Mouse (Mus musculus) liver, postnatal 0 days (tissue): Measurements from ENCODE around the gene Bicc1. TPM values are rescaled to one million over a fixed set of nuclear protein-coding genes. Genes with fewer than 3 reads are reported as not detected.

Experiments used
- ATAC-seq: fragments of 200-750 bp; cut with Nextera tagmentation; 2 replicates; pipeline ENCODE4 v1.8.0; 2017; ENCODE audit warnings: mild to moderate bottlenecking, moderate library complexity
- DNase-seq: peaks from one replicate; pipeline ENCODE4 v3.0.0-alpha.2; 2016
- H3K27ac ChIP-seq: fragments of 300-500 bp; sonication (generic); 2 replicates; pipeline ENCODE4 v1.5.1; 2014; ENCODE audit warnings: antibody characterized with exemption, moderate library complexity, mild to moderate bottlenecking, low read depth
- H3K27me3 ChIP-seq: fragments of 300-500 bp; sonication (generic); 2 replicates; pipeline ENCODE4 v1.6.1; 2014; ENCODE audit warnings: low read length, control low read depth, mixed read lengths; ENCODE audit not compliant: insufficient read depth
- H3K36me3 ChIP-seq: fragments of 300-500 bp; sonication (generic); replicated peaks from 2 replicates; pipeline ENCODE4 v1.6.1; 2014; ENCODE audit warnings: mild to moderate bottlenecking, control low read depth, low read length, moderate library complexity, mixed read lengths; ENCODE audit not compliant: insufficient read depth
- H3K4me1 ChIP-seq: fragments of 300-500 bp; sonication (generic); 2 replicates; pipeline ENCODE4 v1.6.1; 2014; ENCODE audit warnings: antibody characterized with exemption, mild to moderate bottlenecking, control low read depth; ENCODE audit not compliant: insufficient read depth
- H3K4me2 ChIP-seq: fragments of 300-500 bp; sonication (generic); 2 replicates; pipeline ENCODE4 v1.6.1; 2014; ENCODE audit warnings: low read depth, mild to moderate bottlenecking, low read length, moderate library complexity, mixed read lengths
- H3K4me3 ChIP-seq: fragments of 300-500 bp; sonication (generic); 2 replicates; pipeline ENCODE4 v1.5.1; 2014; ENCODE audit warnings: low read depth, low read length
- H3K9ac ChIP-seq: fragments of 300-500 bp; sonication (generic); replicated peaks from 2 replicates; pipeline ENCODE4 v1.6.1; 2014; ENCODE audit warnings: mild to moderate bottlenecking, moderate library complexity
- H3K9me3 ChIP-seq: fragments of 300-500 bp; sonication (generic); 2 replicates; pipeline ENCODE4 v1.6.1; 2016; ENCODE audit warnings: mild to moderate bottlenecking, control low read depth, low read length, mixed read lengths
- CTCF ChIP-seq: sonication (generic); IDR thresholded peaks from 2 replicates; pipeline ENCODE4 v1.5.1; 2016; ENCODE audit warnings: antibody characterized with exemption, low read depth
- EP300 ChIP-seq: IDR thresholded peaks from 2 replicates; pipeline ENCODE4 v1.6.1; 2016; ENCODE audit warnings: antibody characterized with exemption, low read depth, mild to moderate bottlenecking
- WGBS: fragments of 180-500 bp; shearing (Covaris S2); extraction: QIAGEN DNeasy Blood & Tissue Kit; methylation state at CpG from one replicate; pipeline ENCODE4 v1.1.7; 2014; ENCODE audit not compliant: insufficient replicate concordance; 5-methylcytosine and 5-hydroxymethylcytosine counted together
- polyA plus RNA-seq: library from polyadenylated mRNA; unstranded; fragments of >200 nt; fragmentation: Nextera tagmentation; extraction: Ambion mirVana; gene quantifications from 2 replicates; pipeline ENCODE4 v1.2.1, GENCODE M21; 2015

Bicc1 gene
- polyA plus RNA-seq, 1 experiment from 2014 or later: 3.0 TPM

DNA sequence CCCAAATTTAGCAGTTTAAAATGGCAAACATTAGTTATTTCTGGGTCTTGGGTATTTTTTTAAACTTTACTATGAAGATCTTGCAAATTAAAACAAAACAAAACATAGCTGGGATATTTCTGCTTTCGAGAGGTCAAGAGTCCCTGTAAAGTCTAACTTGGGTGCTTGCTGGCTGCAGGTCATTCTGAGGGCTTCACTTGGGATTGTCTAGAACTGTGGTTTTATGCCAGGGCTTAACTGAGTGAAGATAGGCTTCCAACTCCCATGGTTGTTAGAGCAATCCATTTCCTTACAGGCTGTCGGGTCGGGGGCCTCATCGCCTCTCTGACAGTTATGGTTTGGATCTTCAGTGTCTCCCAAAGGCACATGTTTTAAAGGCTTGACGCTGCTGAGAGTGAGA, 11.3 kb upstream of the Bicc1 start:
- TF ChIP-seq CTCF (no peak), EP300 (no peak)
- H3K27ac ChIP-seq: no peak overlapping the region
- H3K27me3 ChIP-seq: no peaks in the 10 kb centered on the region
- no peaks in the 10 kb centered on the region for H3K9me3 ChIP-seq
- no peak overlapping the region for H3K9ac ChIP-seq
- no peaks in the 10 kb centered on the region for H3K36me3 ChIP-seq
- no peak overlapping the region for H3K4me3 ChIP-seq
- WGBS: 77% methylated on average over 5 of the region's 5 CpGs
- DNase-seq (no peak), ATAC-seq (no peak)
- no peaks in the 10 kb centered on the region for H3K4me1 ChIP-seq
- no peak overlapping the region for H3K4me2 ChIP-seq

- no peak overlapping the region for H3K27ac ChIP-seq
- H3K4me3 ChIP-seq: no peak overlapping the region
- DNase-seq (no peak), ATAC-seq (no peak)
- TF ChIP-seq CTCF: no peak
- TF ChIP-seq EP300: no peak
- no peak overlapping the region for H3K9ac ChIP-seq
- no peaks in the 10 kb centered on the region for H3K9me3 ChIP-seq
- 82% methylated on average over 10 of the region's 10 CpGs for WGBS
- H3K27me3 ChIP-seq: no peaks in the 10 kb centered on the region
- H3K4me2 ChIP-seq: no peak overlapping the region
- H3K4me1 ChIP-seq: no peaks in the 10 kb centered on the region
- no peaks in the 10 kb centered on the region for H3K36me3 ChIP-seq
Measured at GRCm38 (mm10) chr10:71169811-71170210, 10.3 kb upstream of the Bicc1 start.

- Histone ChIP-seq H3K4me2 (no peak overlapping the region), H3K9me3 (no peaks in the 10 kb centered on the region), H3K27ac (no peak overlapping the region), H3K36me3 (no peaks in the 10 kb centered on the region), H3K9ac (no peak overlapping the region), H3K27me3 (no peaks in the 10 kb centered on the region), H3K4me1 (no peaks in the 10 kb centered on the region), H3K4me3 (no peak overlapping the region)
- no peak for TF ChIP-seq CTCF
- no peak for TF ChIP-seq EP300
- WGBS: 56% methylated on average over 4 of the region's 4 CpGs
- ATAC-seq (no peak), DNase-seq (no peak)
Measured at GRCm38 (mm10) chr10:71169171-71169570, 9.7 kb upstream of the Bicc1 start.

GRCm38 (mm10) chr10:71160449-71160848, 949 bp upstream of the Bicc1 start:
- H3K4me2 ChIP-seq: no peak overlapping the region
- H3K4me1 ChIP-seq: no peaks in the 10 kb centered on the region
- 75% methylated on average over 12 of the region's 12 CpGs for WGBS
- H3K36me3 ChIP-seq: no peaks in the 10 kb centered on the region
- H3K4me3 ChIP-seq: no peak overlapping the region
- ATAC-seq (no peak), DNase-seq (no peak)
- peaks cover 25% of the 10 kb centered on the region for H3K27me3 ChIP-seq
- TF ChIP-seq CTCF (no peak), EP300 (no peak)
- H3K9me3 ChIP-seq: no peaks in the 10 kb centered on the region; the same call in 1 of the 2 replicates
- H3K27ac ChIP-seq: no peak overlapping the region
- no peak overlapping the region for H3K9ac ChIP-seq

DNA sequence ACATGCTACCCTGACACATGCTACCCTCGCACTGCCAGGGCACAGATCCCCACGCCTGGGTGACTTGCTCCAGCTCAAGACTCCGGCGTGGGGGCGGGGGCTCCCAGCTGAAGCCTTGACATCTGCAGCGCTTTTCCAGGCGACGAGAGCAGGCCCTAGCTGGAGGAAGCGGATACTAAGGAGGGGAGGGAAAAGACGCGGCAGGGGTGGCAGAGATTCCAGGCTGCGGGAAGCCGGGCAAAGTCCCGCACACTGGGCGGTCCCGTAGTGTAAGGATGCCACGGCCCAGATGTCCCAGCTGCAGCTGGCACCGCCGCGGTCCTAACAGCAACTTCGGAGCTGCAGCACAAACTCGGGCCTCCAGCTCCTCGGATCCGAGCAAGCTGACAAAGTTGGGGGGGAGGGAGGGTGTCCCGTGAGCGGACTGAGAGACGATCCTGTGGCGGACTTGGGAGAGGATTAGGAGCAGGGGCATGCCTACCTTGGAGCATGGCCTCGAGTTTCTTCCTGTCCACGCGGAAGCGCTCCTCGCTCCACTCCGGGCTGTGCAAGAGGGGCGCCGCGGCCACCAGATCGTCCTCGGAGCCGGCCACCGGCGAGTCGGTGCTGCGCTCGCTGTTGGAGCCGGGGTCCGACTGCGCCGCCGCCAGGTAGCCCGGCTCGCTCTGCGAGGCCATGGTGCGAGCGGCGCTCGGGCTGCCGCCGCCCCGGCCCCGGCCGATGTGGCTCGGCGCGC, 392 bp downstream of the Bicc1 start:
- peak overlapping the region; percentile 48; the same call in 1 of the 2 replicates for H3K9ac ChIP-seq
- peak overlapping the region; percentile 70 for H3K4me2 ChIP-seq
- H3K27ac ChIP-seq: peak overlapping the region; percentile 23; the same call in 1 of the 2 replicates
- no peaks in the 10 kb centered on the region; the same call in 1 of the 2 replicates for H3K9me3 ChIP-seq
- peak; percentile 20 for DNase-seq
- WGBS: 2% methylated on average over 45 of the region's 65 CpGs
- no peaks in the 10 kb centered on the region for H3K4me1 ChIP-seq
- TF ChIP-seq CTCF (no peak), EP300 (no peak)
- H3K36me3 ChIP-seq: no peaks in the 10 kb centered on the region
- ATAC-seq: peak; percentile 73
- H3K27me3 ChIP-seq: peaks cover 25% of the 10 kb centered on the region
- peak overlapping the region; percentile 50 for H3K4me3 ChIP-seq

- 56% methylated on average over 5 of the region's 5 CpGs for WGBS
- Histone ChIP-seq H3K4me2 (no peak overlapping the region), H3K27ac (no peak overlapping the region), H3K36me3 (no peaks in the 10 kb centered on the region), H3K9ac (no peak overlapping the region), H3K4me3 (no peak overlapping the region), H3K27me3 (peaks cover 25% of the 10 kb centered on the region), H3K9me3 (no peaks in the 10 kb centered on the region; the same call in none of the 2 replicates), H3K4me1 (peaks cover 3% of the 10 kb centered on the region; the same call in 1 of the 2 replicates)
- ATAC-seq (no peak), DNase-seq (no peak)
- TF ChIP-seq CTCF (no peak), EP300 (no peak)
Measured at GRCm38 (mm10) chr10:71156569-71156968, 2.9 kb downstream of the Bicc1 start.
